Mouse (Mus musculus): Measurements from ENCODE around the gene Gm3336. TPM values are rescaled to one million over a fixed set of nuclear protein-coding genes. Genes with fewer than 3 reads are reported as not detected.

Gene Gm3336
- total RNA-seq, 2 experiments from 2014 or later = 0.12 TPM; not detected in 1

DNA sequence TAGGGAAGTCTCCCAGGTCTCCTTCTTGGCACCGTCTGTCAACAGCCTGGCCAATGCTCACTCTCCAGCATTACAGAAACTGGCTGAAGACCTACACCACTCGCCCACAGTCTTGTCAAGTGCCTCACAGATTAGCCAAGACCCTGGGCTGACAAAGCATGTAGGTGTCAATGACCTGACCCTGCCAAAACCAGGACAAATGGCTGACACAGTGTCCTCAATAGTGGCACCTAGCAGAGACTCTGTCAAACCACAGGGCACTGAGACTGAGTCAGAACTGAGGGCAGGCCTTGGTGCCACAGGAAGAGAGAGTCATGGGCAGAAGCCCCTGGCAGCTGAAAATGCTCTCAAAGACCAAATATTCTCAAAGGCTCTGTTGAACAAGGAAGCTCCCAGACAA is 3.3 kb upstream of the Gm3336 start:
- ATAC-seq (replicated peaks; ENCODE audit: poor library complexity) = no peak

- ATAC-seq (replicated peaks; ENCODE audit: poor library complexity) = no peak
These were observed 1.6 kb upstream of the Gm3336 start for GRCm38 (mm10) chr8:70716521-70717400.

- no peak for ATAC-seq (replicated peaks; ENCODE audit: poor library complexity)
These were observed 1.5 kb downstream of the Gm3336 start for GRCm38 (mm10) chr8:70719796-70720270.

- peak; percentile 84 for ATAC-seq (replicated peaks; ENCODE audit: poor library complexity)
These were observed 2.4 kb downstream of the Gm3336 start for GRCm38 (mm10) chr8:70720739-70721138.

- ATAC-seq (replicated peaks; ENCODE audit: poor library complexity) = no peak
These were observed 3.3 kb downstream of the Gm3336 start for GRCm38 (mm10) chr8:70721601-70722000.

GRCm38 (mm10) chr8:70723486-70724210 is 5.3 kb downstream of the Gm3336 start, which contains the start of gene Pde4c:
TSS of gene Pde4c (plus strand) at chr8:70723720.
- no peak for ATAC-seq (replicated peaks; ENCODE audit: poor library complexity)

DNA sequence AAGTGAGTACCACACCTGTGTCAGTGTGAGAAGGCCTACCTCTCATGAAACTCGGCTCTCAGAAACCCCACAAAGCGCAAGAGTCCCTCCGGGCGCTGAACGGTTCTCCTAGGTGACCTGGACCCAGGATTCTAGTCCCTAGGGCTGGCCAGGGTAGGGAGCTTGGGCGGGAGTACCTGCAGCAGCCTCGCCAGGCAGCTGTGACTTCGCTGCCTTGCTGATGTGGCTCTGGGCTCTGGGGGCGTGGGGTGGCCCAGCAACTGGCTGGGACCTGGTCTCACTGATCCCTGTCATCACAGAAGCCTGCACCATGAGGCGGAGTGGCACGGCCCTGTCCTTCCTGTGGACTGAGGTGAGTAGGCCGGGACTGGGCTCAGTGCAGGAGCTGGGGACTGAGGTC is 5.9 kb downstream of the Gm3336 start:
- no peak for ATAC-seq (replicated peaks; ENCODE audit: poor library complexity)

DNA sequence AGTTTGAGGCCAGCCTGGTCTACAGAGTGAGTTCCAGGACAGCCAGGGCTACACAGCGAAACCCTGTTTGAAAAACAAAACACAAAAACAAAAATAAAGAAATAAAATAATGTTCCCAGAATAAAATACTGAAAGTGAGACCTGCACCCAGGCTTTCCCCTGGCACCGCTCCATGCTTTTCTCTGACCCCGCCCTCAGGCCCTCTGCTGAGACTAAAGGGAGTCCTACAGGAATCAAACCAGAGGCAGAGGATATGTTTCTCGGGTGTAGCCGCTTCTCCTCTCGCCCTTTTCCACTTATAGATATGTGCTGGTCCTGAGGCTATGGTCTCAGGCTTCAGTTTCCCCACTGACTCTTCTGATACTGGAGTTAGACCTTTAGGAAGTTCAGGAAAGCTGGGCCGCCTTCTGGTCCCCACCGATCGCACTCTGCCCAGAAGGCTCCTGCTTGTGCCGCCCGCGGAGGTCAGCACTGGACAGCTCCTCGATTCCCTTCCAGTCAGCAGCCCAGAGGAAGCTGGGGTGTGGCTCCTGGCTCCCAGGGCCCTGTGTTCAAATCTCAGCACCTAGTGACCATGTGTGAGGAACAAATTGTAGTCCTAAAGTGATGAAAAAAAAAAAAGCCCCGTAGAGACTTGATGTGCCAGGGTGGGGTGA is 7.6 kb downstream of the Gm3336 start:
- ATAC-seq (replicated peaks; ENCODE audit: poor library complexity) = peak; percentile 49; the same call in 1 of the 2 replicates

DNA sequence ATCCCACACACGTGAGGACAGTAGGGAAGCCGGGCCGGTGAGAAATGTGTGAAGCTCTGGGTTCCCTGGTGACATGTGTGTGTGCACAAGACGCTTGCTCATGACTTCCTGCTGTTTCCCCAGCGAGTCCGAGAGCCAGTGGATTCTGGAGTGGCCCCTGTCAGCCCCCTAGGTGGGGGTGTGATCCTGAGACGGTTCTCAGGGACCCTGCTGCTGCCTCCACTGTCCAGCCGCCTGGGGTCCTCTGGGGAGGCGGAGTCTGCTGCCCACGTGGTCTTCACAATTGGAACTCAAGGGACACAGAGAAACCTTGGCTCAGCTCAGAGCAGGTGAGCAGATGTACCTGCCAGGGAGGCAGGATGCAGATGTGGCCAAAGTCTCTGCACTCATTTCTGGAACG is 8.4 kb downstream of the Gm3336 start:
- no peak for ATAC-seq (replicated peaks; ENCODE audit: poor library complexity)

GRCm38 (mm10) chr8:70729808-70730475 is 11.6 kb downstream of the Gm3336 start:
- ATAC-seq (replicated peaks; ENCODE audit: poor library complexity) = peak; percentile 83

DNA sequence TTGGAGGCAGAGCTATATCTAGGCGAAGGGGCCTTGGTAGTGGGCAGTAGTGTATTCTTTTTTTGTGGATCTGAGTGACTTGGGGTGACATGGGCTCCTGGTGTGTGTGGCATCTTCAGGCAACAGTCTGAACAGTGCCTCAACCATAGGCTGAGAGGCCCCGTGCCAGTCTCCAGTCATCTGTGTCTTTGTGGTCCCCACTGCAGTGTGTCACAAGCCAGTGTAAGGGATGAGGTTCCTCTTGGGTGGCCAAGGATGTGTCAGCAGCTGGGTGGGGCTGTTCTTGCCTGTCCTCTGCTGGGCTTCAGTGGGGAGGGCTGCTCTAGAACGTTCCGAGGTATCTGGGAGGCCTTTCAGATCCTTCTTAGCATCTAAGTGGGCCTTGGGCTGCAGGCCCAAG is 12.6 kb downstream of the Gm3336 start:
- ATAC-seq (replicated peaks; ENCODE audit: poor library complexity) = 0 out of 2 replicates have a peak, but pooled peaks have one; percentile 15

- no peak for ATAC-seq (replicated peaks; ENCODE audit: poor library complexity)
These were observed 19.4 kb downstream of the Gm3336 start for GRCm38 (mm10) chr8:70737705-70738104.

DNA sequence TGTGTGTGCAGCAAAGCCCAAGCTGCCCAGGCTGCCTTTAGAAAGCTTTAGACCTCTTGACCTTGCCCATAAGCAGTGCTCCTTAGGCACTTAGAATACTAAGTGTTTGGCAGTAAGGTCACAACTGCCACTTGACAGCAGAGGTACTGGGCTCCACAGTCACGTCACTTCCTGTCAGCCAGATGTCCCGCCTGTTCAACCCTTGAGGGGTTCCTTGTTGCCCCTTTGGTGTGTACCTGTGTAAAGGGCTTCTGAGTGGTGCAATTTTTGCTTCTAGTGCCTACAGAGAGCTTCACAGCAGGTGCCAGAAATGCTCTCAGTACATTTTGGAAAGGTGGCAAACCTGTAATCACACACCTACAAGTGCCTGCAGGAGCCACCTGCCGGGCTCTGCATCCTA is 19.9 kb downstream of the Gm3336 start:
- no peak for ATAC-seq (replicated peaks; ENCODE audit: poor library complexity)

- ATAC-seq (replicated peaks; ENCODE audit: poor library complexity) = no peak
These were observed 23.3 kb downstream of the Gm3336 start for GRCm38 (mm10) chr8:70741661-70742060.

GRCm38 (mm10) chr8:70742176-70742575 is 23.8 kb downstream of the Gm3336 start:
- ATAC-seq (replicated peaks; ENCODE audit: poor library complexity) = no peak

DNA sequence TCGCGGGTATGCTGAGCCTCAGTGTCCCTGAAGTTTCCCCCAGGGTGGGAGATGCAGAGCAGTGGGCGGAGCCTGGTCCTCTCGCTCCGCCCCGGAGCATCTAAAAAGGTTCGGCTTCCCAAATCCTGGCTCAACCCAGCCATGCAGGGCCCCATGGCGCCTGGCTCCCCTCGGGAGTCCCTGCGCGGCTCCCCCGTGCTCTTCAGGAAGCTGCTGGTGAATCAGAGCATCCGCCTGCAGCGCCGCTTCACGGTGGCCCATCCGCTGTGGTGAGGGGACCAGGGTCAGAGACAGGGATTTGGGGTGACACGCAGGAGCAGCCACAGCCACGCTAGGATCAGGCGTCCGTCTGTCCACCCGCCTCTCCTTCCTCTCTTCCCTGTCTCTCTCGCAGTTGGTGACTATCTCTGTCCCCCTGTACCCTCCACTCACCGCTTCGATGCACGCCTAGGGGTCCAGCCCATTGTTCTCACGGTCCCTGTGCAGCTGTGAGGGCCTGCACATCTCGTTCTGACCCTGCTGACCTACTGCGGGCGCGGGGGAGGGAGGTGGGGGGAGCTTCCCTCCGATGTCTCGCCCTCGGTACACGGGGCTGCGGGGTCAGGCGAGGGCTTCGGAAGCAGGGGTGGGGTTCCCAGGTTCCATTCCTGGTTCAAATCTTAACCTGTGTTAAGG is 24.8 kb downstream of the Gm3336 start:
- no peak; the same call in 1 of the 2 replicates for ATAC-seq (replicated peaks; ENCODE audit: poor library complexity)

DNA sequence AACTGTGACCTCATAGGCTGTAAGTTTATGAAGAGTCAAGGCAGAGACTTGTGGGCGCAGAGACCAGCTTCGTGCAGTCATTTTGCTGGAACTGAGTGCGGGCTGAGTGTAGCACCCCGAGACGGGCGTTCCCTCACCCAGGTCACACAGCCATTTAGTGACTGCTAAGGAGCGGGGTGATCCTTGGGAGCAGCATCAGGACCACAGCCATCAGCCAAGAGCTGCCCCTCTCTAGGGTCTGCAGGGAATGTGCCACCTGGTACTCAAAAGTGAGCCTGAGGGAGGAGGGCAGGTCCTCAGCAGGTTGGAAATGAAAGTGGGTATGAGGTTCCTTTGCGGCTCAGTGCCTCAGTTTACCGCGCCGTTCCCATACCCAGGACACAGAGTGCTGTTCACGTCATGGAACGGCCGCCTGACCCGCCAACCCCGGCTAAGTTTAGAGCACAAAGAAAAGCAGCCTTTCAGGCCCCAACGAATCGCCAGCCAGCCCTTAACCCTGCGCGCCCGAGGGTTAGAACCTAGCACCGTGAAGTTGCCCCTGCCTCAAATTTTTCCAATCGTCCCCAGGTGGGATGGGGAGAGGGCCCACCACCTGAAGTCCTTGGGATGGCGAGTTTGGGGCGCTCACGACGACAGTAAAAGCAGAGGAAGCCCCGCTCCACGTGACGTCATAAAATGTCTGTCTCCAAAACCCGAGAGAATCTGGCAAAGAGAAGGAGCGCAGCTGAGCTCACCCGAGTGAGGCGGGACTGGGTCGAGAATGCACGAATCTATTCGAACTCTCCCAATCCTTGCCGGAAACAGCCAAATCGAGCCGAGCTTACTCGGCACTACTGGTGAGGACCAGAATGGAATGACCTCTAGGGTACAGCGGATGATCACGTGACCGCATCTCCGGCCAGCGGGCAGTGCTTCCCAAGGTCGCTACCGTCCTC is 25.6 kb downstream of the Gm3336 start:
- 0 out of 2 replicates have a peak, but pooled peaks have one; percentile 26 for ATAC-seq (replicated peaks; ENCODE audit: poor library complexity)

GRCm38 (mm10) chr8:70744806-70745205 is 26.5 kb downstream of the Gm3336 start:
- ATAC-seq (replicated peaks; ENCODE audit: poor library complexity) = no peak

GRCm38 (mm10) chr8:70745691-70746220 is 27.4 kb downstream of the Gm3336 start:
- ATAC-seq (replicated peaks; ENCODE audit: poor library complexity) = no peak

All from megakaryocyte progenitor cell, adult 5-6 weeks (primary cell).